Mouse (Mus musculus) brain, embryonic 14.5 days (tissue): ENCODE data around the gene Ifnar1.

Experiments
- CTCF ChIP-seq: fragments of 200-500 bp; IDR thresholded peaks from 2 replicates; pipeline ENCODE4 v1.5.1; 2012; ENCODE audit warnings: inconsistent platforms, mild to moderate bottlenecking, moderate library complexity, borderline replicate concordance; ENCODE audit not compliant: insufficient read depth, insufficient read length; ENCODE audit errors: extremely low read depth
- POLR2A ChIP-seq: fragments of 200-500 bp; IDR thresholded peaks from 2 replicates; pipeline ENCODE4 v1.6.1; 2012; ENCODE audit warnings: mild to moderate bottlenecking, inconsistent platforms, borderline replicate concordance; ENCODE audit not compliant: poor library complexity, insufficient read depth, insufficient read length, severe bottlenecking; ENCODE audit errors: extremely low read depth

DNA sequence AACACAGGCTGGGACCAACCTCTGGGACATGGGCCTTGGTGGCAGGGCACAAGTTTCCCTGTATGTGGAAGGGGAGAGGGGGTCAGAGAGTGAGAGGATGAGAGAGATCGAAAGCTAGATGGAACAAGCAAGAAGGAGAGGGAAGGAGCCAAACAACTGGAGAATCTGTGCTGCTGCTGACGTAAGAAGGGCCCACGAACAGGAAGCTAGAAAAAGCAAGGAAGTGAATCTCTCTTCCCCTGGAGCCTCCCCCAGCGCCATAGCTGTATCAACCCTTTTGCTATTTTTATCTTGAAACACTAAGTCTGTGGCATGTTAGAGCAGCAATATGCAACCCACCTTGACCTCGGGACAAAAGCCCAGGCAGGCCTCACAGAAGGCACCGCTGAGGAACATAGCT, 53.0 kb downstream of the Ifnar1 start:
- TF ChIP-seq CTCF, result no peak
- TF ChIP-seq POLR2A, result no peak
